Mouse (Mus musculus): ENCODE measurements at regions not wholly inside any gene's neighbourhood (a gene's known extent, or its start where the extent isn't known, plus 50 kb on each side); places are given as distances from the start of the nearest gene placed in this dataset.

GRCm38 (mm10) chr16:95789548-95789947 lies 87.7 kb downstream of the Ets2 start:
- Histone ChIP-seq H3K27me3 (ENCODE audit: insufficient read depth, low read length) (peaks cover 19% of the 10 kb centered on the region), H3K4me1 (ENCODE audit: insufficient read depth, low read depth, low read length) (peaks cover 9% of the 10 kb centered on the region), H3K4me3 (ENCODE audit: low read depth, low read length) (no peak overlapping the region), H3K9me3 (replicated peaks) (no peaks in the 10 kb centered on the region), H3K36me3 (replicated peaks) (no peaks in the 10 kb centered on the region)
- TF ChIP-seq TAL1 (conservative IDR thresholded peaks at IDR 0.05; ENCODE audit: low read depth, low read length) (no peak), GATA2 (IDR thresholded peaks at IDR 0.05; ENCODE audit: borderline replicate concordance, low read depth, low read length) (no peak), CTCF (IDR thresholded peaks at IDR 0.05; ENCODE audit: low read depth, low read length) (no peak)
- ATAC-seq (ENCODE audit: extremely low read depth, insufficient number of reproducible peaks, low FRiP score, poor library complexity, severe bottlenecking) (no peak), DNase-seq (ENCODE audit: low spot score) (no peak)

- no peaks in the 10 kb centered on the region for H3K27me3 ChIP-seq (ENCODE audit: insufficient read depth, low read length)
- H3K36me3 ChIP-seq (replicated peaks): no peaks in the 10 kb centered on the region
- no peaks in the 10 kb centered on the region for H3K9me3 ChIP-seq (replicated peaks)
- H3K4me3 ChIP-seq (ENCODE audit: low read depth, low read length): no peak overlapping the region
- DNase-seq (ENCODE audit: low spot score) (no peak), ATAC-seq (ENCODE audit: extremely low read depth, insufficient number of reproducible peaks, low FRiP score, poor library complexity, severe bottlenecking) (no peak)
- TF ChIP-seq GATA1 (IDR thresholded peaks at IDR 0.05; ENCODE audit: borderline replicate concordance, low read length) (no peak), GATA2 (IDR thresholded peaks at IDR 0.05; ENCODE audit: borderline replicate concordance, low read depth, low read length) (no peak), CTCF (IDR thresholded peaks at IDR 0.05; ENCODE audit: low read depth, low read length) (no peak), POLR2AphosphoS5 (IDR thresholded peaks at IDR 0.05; ENCODE audit: insufficient replicate concordance, low read depth, low read length) (no peak), TAL1 (conservative IDR thresholded peaks at IDR 0.05; ENCODE audit: low read depth, low read length) (no peak)
- H3K4me1 ChIP-seq (ENCODE audit: insufficient read depth, low read depth, low read length): peaks cover 17% of the 10 kb centered on the region
These were observed 79.8 kb downstream of the Ets2 start for GRCm38 (mm10) chr16:95781681-95782080.

DNA sequence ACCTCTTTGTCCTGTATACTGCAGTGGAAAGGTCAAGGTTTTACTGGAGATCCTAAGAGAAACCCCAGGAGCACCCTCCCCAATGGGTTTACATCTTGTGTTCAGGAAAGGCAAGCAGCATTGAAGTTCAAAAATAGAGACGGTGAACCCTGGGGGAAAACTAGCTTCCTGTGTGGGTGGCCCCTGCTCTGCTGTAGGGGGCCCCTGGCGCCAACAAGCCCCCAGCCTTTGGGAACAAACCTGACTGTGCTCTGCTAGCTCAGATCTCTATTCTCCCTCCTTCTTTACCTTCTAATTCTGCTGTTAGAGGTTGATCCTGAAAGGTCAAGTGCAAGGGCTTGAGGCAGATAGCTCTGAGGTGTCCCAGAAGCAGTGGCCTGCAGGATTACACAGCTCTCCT lies 78.6 kb downstream of the Ets2 start:
- no peaks in the 10 kb centered on the region for H3K27me3 ChIP-seq (ENCODE audit: insufficient read depth, low read length)
- no peak for DNase-seq (ENCODE audit: low spot score)
- TF ChIP-seq CTCF (IDR thresholded peaks at IDR 0.05; ENCODE audit: low read depth, low read length) (no peak), POLR2AphosphoS5 (IDR thresholded peaks at IDR 0.05; ENCODE audit: insufficient replicate concordance, low read depth, low read length) (no peak)
- peaks cover 26% of the 10 kb centered on the region for H3K4me1 ChIP-seq (ENCODE audit: insufficient read depth, low read depth, low read length)
- no peaks in the 10 kb centered on the region for H3K9me3 ChIP-seq (replicated peaks)
- H3K4me3 ChIP-seq (ENCODE audit: low read depth, low read length): no peak overlapping the region
- no peak for ATAC-seq (ENCODE audit: extremely low read depth, insufficient number of reproducible peaks, low FRiP score, poor library complexity, severe bottlenecking)
- H3K36me3 ChIP-seq (replicated peaks): no peaks in the 10 kb centered on the region

GRCm38 (mm10) chr16:95778845-95779722 lies 77.2 kb downstream of the Ets2 start:
- TF ChIP-seq GATA2 (IDR thresholded peaks at IDR 0.05; ENCODE audit: borderline replicate concordance, low read depth, low read length) (no peak), CTCF (IDR thresholded peaks at IDR 0.05; ENCODE audit: low read depth, low read length) (no peak), TAL1 (conservative IDR thresholded peaks at IDR 0.05; ENCODE audit: low read depth, low read length) (no peak), POLR2AphosphoS5 (IDR thresholded peaks at IDR 0.05; ENCODE audit: insufficient replicate concordance, low read depth, low read length) (no peak), GATA1 (IDR thresholded peaks at IDR 0.05; ENCODE audit: borderline replicate concordance, low read length) (no peak)
- peaks cover 37% of the 10 kb centered on the region for H3K4me1 ChIP-seq (ENCODE audit: insufficient read depth, low read depth, low read length)
- DNase-seq (ENCODE audit: low spot score): no peak

GRCm38 (mm10) chr16:95778173-95778572 lies 76.3 kb downstream of the Ets2 start:
- Histone ChIP-seq H3K27me3 (ENCODE audit: insufficient read depth, low read length) (no peaks in the 10 kb centered on the region), H3K9me3 (replicated peaks) (no peaks in the 10 kb centered on the region), H3K36me3 (replicated peaks) (no peaks in the 10 kb centered on the region), H3K4me3 (ENCODE audit: low read depth, low read length) (no peak overlapping the region), H3K4me1 (ENCODE audit: insufficient read depth, low read depth, low read length) (peaks cover 46% of the 10 kb centered on the region)
- no peak for DNase-seq (ENCODE audit: low spot score)
- no peak for ATAC-seq (ENCODE audit: extremely low read depth, insufficient number of reproducible peaks, low FRiP score, poor library complexity, severe bottlenecking)
- TF ChIP-seq POLR2AphosphoS5 (IDR thresholded peaks at IDR 0.05; ENCODE audit: insufficient replicate concordance, low read depth, low read length): no peak
- no peak for TF ChIP-seq TAL1 (conservative IDR thresholded peaks at IDR 0.05; ENCODE audit: low read depth, low read length)
- TF ChIP-seq CTCF (IDR thresholded peaks at IDR 0.05; ENCODE audit: low read depth, low read length): no peak
- TF ChIP-seq GATA1 (IDR thresholded peaks at IDR 0.05; ENCODE audit: borderline replicate concordance, low read length): no peak
- no peak for TF ChIP-seq GATA2 (IDR thresholded peaks at IDR 0.05; ENCODE audit: borderline replicate concordance, low read depth, low read length)

More at GRCm38 (mm10) chr16:95778845-95779722, 77.2 kb downstream of the Ets2 start:
- Histone ChIP-seq H3K27me3 (ENCODE audit: insufficient read depth, low read length) (no peaks in the 10 kb centered on the region), H3K4me3 (ENCODE audit: low read depth, low read length) (no peak overlapping the region), H3K36me3 (replicated peaks) (no peaks in the 10 kb centered on the region), H3K9me3 (replicated peaks) (no peaks in the 10 kb centered on the region)
- ATAC-seq (ENCODE audit: extremely low read depth, insufficient number of reproducible peaks, low FRiP score, poor library complexity, severe bottlenecking): no peak

DNA sequence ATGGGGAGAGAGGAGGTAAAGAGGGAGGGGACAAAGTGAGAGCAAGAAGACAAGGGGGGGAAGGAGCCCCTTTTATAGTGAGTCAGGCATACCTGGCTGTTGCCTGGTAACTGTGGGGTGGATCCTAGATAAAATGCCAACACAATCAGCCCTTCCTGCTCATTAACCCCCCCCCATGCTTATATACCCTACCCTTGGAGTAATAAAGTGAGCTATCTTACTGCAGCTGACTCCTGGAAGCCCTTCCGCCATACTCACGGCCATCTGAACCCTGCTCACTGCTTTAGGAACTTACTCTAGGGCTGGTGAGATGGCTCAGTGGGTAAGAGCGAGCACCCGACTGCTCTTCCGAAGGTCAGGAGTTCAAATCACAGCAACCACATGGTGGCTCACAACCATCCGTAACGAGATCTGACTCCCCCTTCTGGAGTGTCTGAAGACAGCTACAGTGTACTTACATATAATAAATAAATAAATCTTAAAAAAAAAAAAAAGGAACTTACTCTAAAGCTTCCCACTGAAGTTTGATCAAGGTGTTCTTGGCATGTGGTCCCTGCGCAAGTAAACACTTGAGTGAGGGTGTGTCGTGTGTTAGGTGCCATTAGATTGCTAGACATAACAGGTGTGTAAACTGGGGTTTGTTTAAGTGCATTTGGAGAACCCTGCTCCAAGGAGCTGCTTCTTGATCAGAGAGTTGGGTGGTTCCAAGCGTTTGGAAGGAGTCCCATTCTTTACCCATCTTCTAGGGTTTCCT lies 74.9 kb downstream of the Ets2 start:
- peaks cover 55% of the 10 kb centered on the region for H3K4me1 ChIP-seq (ENCODE audit: insufficient read depth, low read depth, low read length)
- ATAC-seq (ENCODE audit: extremely low read depth, insufficient number of reproducible peaks, low FRiP score, poor library complexity, severe bottlenecking) (no peak), DNase-seq (ENCODE audit: low spot score) (no peak)
- no peaks in the 10 kb centered on the region for H3K36me3 ChIP-seq (replicated peaks)
- no peak for TF ChIP-seq GATA1 (IDR thresholded peaks at IDR 0.05; ENCODE audit: borderline replicate concordance, low read length)
- TF ChIP-seq POLR2AphosphoS5 (IDR thresholded peaks at IDR 0.05; ENCODE audit: insufficient replicate concordance, low read depth, low read length): no peak
- no peak for TF ChIP-seq TAL1 (conservative IDR thresholded peaks at IDR 0.05; ENCODE audit: low read depth, low read length)
- no peak for TF ChIP-seq GATA2 (IDR thresholded peaks at IDR 0.05; ENCODE audit: borderline replicate concordance, low read depth, low read length)
- no peak for TF ChIP-seq CTCF (IDR thresholded peaks at IDR 0.05; ENCODE audit: low read depth, low read length)
- H3K27me3 ChIP-seq (ENCODE audit: insufficient read depth, low read length): no peaks in the 10 kb centered on the region
- H3K9me3 ChIP-seq (replicated peaks): no peaks in the 10 kb centered on the region
- H3K4me3 ChIP-seq (ENCODE audit: low read depth, low read length): no peak overlapping the region; the same call in 1 of the 2 replicates

Data from G1E (cell line).